Mouse (Mus musculus) spleen, adult 2 months (tissue): ENCODE results near the gene AC134908.4.

Experiments
- CTCF ChIP-seq: fragments of 200-500 bp; IDR thresholded peaks from 2 replicates; pipeline ENCODE4 v1.5.1; 2011; ENCODE audit warnings: mild to moderate bottlenecking, inconsistent platforms; ENCODE audit not compliant: insufficient read depth, insufficient read length, insufficient replicate concordance; ENCODE audit errors: extremely low read depth
- POLR2A ChIP-seq: fragments of 200-500 bp; IDR thresholded peaks from 2 replicates; pipeline ENCODE4 v1.6.1; 2011; ENCODE audit warnings: low read depth, low read length, inconsistent platforms

DNA sequence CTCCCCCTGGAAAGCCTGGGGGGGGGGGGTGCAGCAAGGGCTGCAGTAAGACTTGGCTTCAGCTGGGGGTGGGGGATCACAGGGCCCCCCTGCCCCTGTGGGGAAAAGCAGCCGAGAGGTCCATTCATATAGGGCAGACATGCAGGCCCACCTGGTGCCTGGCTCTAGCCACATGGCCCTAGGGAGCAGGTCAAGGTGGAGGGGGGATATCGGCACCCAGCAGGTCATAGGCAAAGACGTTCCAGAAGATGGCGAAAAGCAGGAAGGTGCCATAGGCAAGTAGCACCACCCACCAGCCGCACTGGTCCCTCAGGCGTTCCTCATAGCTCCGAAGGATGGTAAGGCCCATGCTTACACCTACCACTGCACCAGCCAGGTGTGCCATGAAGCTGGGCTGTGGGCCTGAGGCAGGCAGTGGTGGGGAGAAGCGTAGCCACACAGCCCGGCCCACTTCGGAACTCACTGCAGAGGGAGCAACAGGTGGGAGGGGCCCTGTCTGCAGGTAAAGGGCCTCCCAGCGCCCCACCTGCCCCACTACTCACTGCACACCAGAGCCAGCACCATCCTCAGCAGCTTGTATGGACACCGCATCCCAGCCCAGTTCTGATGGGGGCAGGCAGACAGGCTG, 39.2 kb upstream of the AC134908.4 start:
- no peak for TF ChIP-seq POLR2A
- no peak for TF ChIP-seq CTCF
